Mouse (Mus musculus): ENCODE measurements at regions not wholly inside any gene's neighbourhood (a gene's known extent, or its start where the extent isn't known, plus 50 kb on each side); places are given as distances from the start of the nearest gene placed in this dataset.

GRCm38 (mm10) chr16:70929651-70930050 lies 615.9 kb downstream of the Gbe1 start:
- no peak for DNase-seq (ENCODE audit: low read depth, low spot score)

- DNase-seq (ENCODE audit: low read depth, low spot score), result no peak
Measured at GRCm38 (mm10) chr16:70935959-70936358, 622.2 kb downstream of the Gbe1 start.

DNA sequence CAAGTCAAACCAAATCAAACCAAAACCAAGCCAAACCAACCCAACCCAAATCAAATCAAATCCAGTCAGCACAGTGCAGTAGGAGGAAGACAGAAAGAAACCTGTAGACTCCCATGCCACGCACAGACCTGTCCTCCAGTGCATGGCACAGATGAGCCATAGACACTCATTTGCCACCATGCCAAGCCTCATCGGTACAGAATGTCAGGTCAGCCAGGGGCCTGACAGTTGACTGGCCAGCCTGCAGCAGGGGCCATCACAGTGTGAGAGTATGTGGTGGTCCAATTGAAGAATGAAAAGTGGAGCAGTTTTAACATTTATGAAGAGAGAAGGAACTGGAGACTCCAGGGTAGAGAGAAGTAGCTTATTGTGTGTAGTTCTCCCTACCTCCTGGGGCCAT lies 639.2 kb downstream of the Gbe1 start:
- DNase-seq (ENCODE audit: low read depth, low spot score), result no peak

Data from telencephalon, adult 2 months (tissue).